Mouse (Mus musculus) olfactory bulb, adult 2 months (tissue): ENCODE results near the gene Dnmbp.

Source experiments
- CTCF ChIP-seq: fragments of 200-500 bp; IDR thresholded peaks from 2 replicates; pipeline ENCODE4 v1.5.1; 2012; ENCODE audit warnings: low read depth, mild to moderate bottlenecking, low read length, moderate library complexity; ENCODE audit not compliant: insufficient read depth
- POLR2A ChIP-seq: fragments of 200-500 bp; IDR thresholded peaks from 2 replicates; pipeline ENCODE4 v1.6.1; 2012; ENCODE audit warnings: mild to moderate bottlenecking, low read depth, low read length, moderate library complexity; ENCODE audit not compliant: insufficient read depth

- TF ChIP-seq CTCF: no peak
- TF ChIP-seq POLR2A: no peak
Observed at GRCm38 (mm10) chr19:43921410-43921809, 18.6 kb downstream of the Dnmbp start.
